ENCODE assay signal across 35 mouse cellular contexts in genomic region chr5:86111074-86111473, GRCm38 (mm10).
"Had no signal": no experiment of that assay in that cellular context is flagged by ENCODE, and none has a peak within 500 bp of the region (broad histone marks: within the 10 kb centered on the region; RNA-seq: fewer than 3 reads in every experiment).

No protein-coding gene starts in this region.

- H3K36me3 ChIP-seq: intestine, embryonic 15.5 days had no signal

- H3K4me1 ChIP-seq: hindbrain, embryonic 10.5 days; hindbrain, embryonic 12.5 days; hindbrain, embryonic 13.5 days; hindbrain, embryonic 15.5 days; intestine, embryonic 15.5 days; kidney, embryonic 15.5 days had no signal

- H3K27ac ChIP-seq: heart, embryonic 10.5 days; heart, embryonic 13.5 days; heart, embryonic 15.5 days; hindbrain, embryonic 10.5 days; hindbrain, embryonic 12.5 days; hindbrain, embryonic 13.5 days; hindbrain, embryonic 14.5 days; hindbrain, embryonic 15.5 days; hindbrain, postnatal 0 days; intestine, embryonic 15.5 days; kidney, embryonic 15.5 days; kidney, postnatal 0 days; layer of hippocampus, adult 2 months had no signal

- H3K9ac ChIP-seq: heart, embryonic 12.5 days; heart, embryonic 13.5 days; heart, embryonic 15.5 days; hindbrain, embryonic 12.5 days; hindbrain, embryonic 13.5 days; hindbrain, embryonic 14.5 days; hindbrain, embryonic 15.5 days; intestine, embryonic 15.5 days; kidney, embryonic 15.5 days had no signal

- ATAC-seq: hindbrain, embryonic 16.5 days; hindbrain, postnatal 0 days; inflammation-experienced regulatory T-cells, adult 6 months; intestine, embryonic 15.5 days; intestine, embryonic 16.5 days; intestine, postnatal 0 days had no signal

- DNase-seq: heart, postnatal 10 days; heart, postnatal 14 days; heart, postnatal 36 days; heart, postnatal 4 days; kidney, adult 11 months; kidney, adult 18-20 months; kidney, adult 2 months; kidney, adult 8-10 months; kidney, adult 9 months; kidney, postnatal 10 days; kidney, postnatal 14 days; kidney, postnatal 25 days; kidney, postnatal 36 days; kidney, postnatal 4 days; layer of hippocampus, adult 9-11 months; layer of hippocampus, postnatal 36 days had no signal

- H3K27me3 ChIP-seq: heart, embryonic 12.5 days; heart, embryonic 13.5 days; heart, embryonic 15.5 days; hindbrain, embryonic 12.5 days; hindbrain, embryonic 13.5 days; hindbrain, embryonic 15.5 days; intestine, embryonic 15.5 days; kidney, embryonic 15.5 days had no signal

- H3K4me2 ChIP-seq: heart, embryonic 11.5 days; heart, embryonic 12.5 days; heart, embryonic 13.5 days; heart, embryonic 15.5 days; hindbrain, embryonic 12.5 days; hindbrain, embryonic 13.5 days; hindbrain, embryonic 14.5 days; hindbrain, embryonic 15.5 days; intestine, embryonic 15.5 days; kidney, embryonic 15.5 days had no signal

- H3K9me3 ChIP-seq: heart, embryonic 10.5 days; heart, embryonic 13.5 days; heart, embryonic 15.5 days; hindbrain, embryonic 10.5 days; hindbrain, embryonic 12.5 days; hindbrain, embryonic 13.5 days; hindbrain, embryonic 15.5 days; intestine, embryonic 15.5 days; kidney, embryonic 15.5 days had no signal

- H3K4me3 ChIP-seq: heart, embryonic 10.5 days; heart, embryonic 12.5 days; heart, embryonic 13.5 days; heart, embryonic 15.5 days; hindbrain, embryonic 10.5 days; hindbrain, embryonic 12.5 days; hindbrain, embryonic 13.5 days; hindbrain, embryonic 15.5 days; intestine, embryonic 15.5 days; kidney, embryonic 15.5 days; layer of hippocampus, adult 2 months had no signal
